Mouse (Mus musculus): Measurements from ENCODE around the gene Shisal2b. TPM values are rescaled to one million over a fixed set of nuclear protein-coding genes. Genes with fewer than 3 reads are reported as not detected.
A peak's percentile ranks its signal among the peaks of the same experiment; 100 is the strongest.

The Shisal2b gene
- polyA plus RNA-seq, 1 experiment, result not detected

GRCm38 (mm10) chr13:104837628-104838027 lies 26.1 kb downstream of the Shisal2b start:
- DNase-seq (ENCODE audit: low read depth in 1 of 2, low spot score in 2 of 2), result no peak
- Histone ChIP-seq H3K36me3 (ENCODE audit: control insufficient read depth, insufficient read depth, low read length) (peaks cover 13% of the 10 kb centered on the region), H3K4me1 (ENCODE audit: control insufficient read depth, insufficient read depth, insufficient read length) (no peaks in the 10 kb centered on the region), H3K27me3 (ENCODE audit: control insufficient read depth, insufficient read depth, low read length) (no peaks in the 10 kb centered on the region), H3K27ac (ENCODE audit: insufficient read depth, low read length) (no peak overlapping the region), H3K4me3 (ENCODE audit: extremely low read depth, insufficient read depth, insufficient read length) (no peak overlapping the region)
- 88% methylated on average over 7 of the region's 7 CpGs for WGBS
- TF ChIP-seq CTCF (IDR thresholded peaks at IDR 0.05; ENCODE audit: extremely low read depth, insufficient read depth, insufficient read length, insufficient replicate concordance) (no peak), POLR2A (IDR thresholded peaks at IDR 0.05; ENCODE audit: low read depth, low read length) (no peak)

GRCm38 (mm10) chr13:104832811-104833210 lies 30.9 kb downstream of the Shisal2b start:
- no peak overlapping the region for H3K27ac ChIP-seq (ENCODE audit: insufficient read depth, low read length)
- H3K27me3 ChIP-seq (ENCODE audit: control insufficient read depth, insufficient read depth, low read length), result no peaks in the 10 kb centered on the region
- H3K36me3 ChIP-seq (ENCODE audit: control insufficient read depth, insufficient read depth, low read length), result peaks cover 22% of the 10 kb centered on the region
- TF ChIP-seq POLR2A (IDR thresholded peaks at IDR 0.05; ENCODE audit: low read depth, low read length) (no peak), CTCF (IDR thresholded peaks at IDR 0.05; ENCODE audit: extremely low read depth, insufficient read depth, insufficient read length, insufficient replicate concordance) (no peak)
- H3K4me3 ChIP-seq (ENCODE audit: extremely low read depth, insufficient read depth, insufficient read length), result no peak overlapping the region
- 93% methylated on average over 13 of the region's 13 CpGs for WGBS
- DNase-seq (ENCODE audit: low read depth in 1 of 2, low spot score in 2 of 2), result no peak
- no peaks in the 10 kb centered on the region for H3K4me1 ChIP-seq (ENCODE audit: control insufficient read depth, insufficient read depth, insufficient read length)

GRCm38 (mm10) chr13:104825470-104825869 lies 38.2 kb downstream of the Shisal2b start:
- no peak for DNase-seq (ENCODE audit: low read depth in 1 of 2, low spot score in 2 of 2)
- Histone ChIP-seq H3K4me1 (ENCODE audit: control insufficient read depth, insufficient read depth, insufficient read length) (no peaks in the 10 kb centered on the region), H3K27ac (ENCODE audit: insufficient read depth, low read length) (no peak overlapping the region), H3K36me3 (ENCODE audit: control insufficient read depth, insufficient read depth, low read length) (peaks cover 9% of the 10 kb centered on the region), H3K4me3 (ENCODE audit: extremely low read depth, insufficient read depth, insufficient read length) (no peak overlapping the region), H3K27me3 (ENCODE audit: control insufficient read depth, insufficient read depth, low read length) (no peaks in the 10 kb centered on the region)
- WGBS, result 63% methylated on average over 2 of the region's 2 CpGs
- no peak for TF ChIP-seq CTCF (IDR thresholded peaks at IDR 0.05; ENCODE audit: extremely low read depth, insufficient read depth, insufficient read length, insufficient replicate concordance)
- TF ChIP-seq POLR2A (IDR thresholded peaks at IDR 0.05; ENCODE audit: low read depth, low read length), result no peak

GRCm38 (mm10) chr13:104822411-104822838 lies 41.3 kb downstream of the Shisal2b start:
- no peak for TF ChIP-seq CTCF (IDR thresholded peaks at IDR 0.05; ENCODE audit: extremely low read depth, insufficient read depth, insufficient read length, insufficient replicate concordance)
- TF ChIP-seq POLR2A (IDR thresholded peaks at IDR 0.05; ENCODE audit: low read depth, low read length), result no peak
- 81% methylated on average over 8 of the region's 8 CpGs for WGBS
- Histone ChIP-seq H3K27ac (ENCODE audit: insufficient read depth, low read length) (no peak overlapping the region), H3K36me3 (ENCODE audit: control insufficient read depth, insufficient read depth, low read length) (no peaks in the 10 kb centered on the region), H3K4me1 (ENCODE audit: control insufficient read depth, insufficient read depth, insufficient read length) (no peaks in the 10 kb centered on the region; the same call in 1 of the 2 replicates), H3K4me3 (ENCODE audit: extremely low read depth, insufficient read depth, insufficient read length) (no peak overlapping the region), H3K27me3 (ENCODE audit: control insufficient read depth, insufficient read depth, low read length) (no peaks in the 10 kb centered on the region)
- DNase-seq (ENCODE audit: low read depth in 1 of 2, low spot score in 2 of 2), result no peak

- no peak for TF ChIP-seq CTCF (IDR thresholded peaks at IDR 0.05; ENCODE audit: extremely low read depth, insufficient read depth, insufficient read length, insufficient replicate concordance)
- no peak for TF ChIP-seq POLR2A (IDR thresholded peaks at IDR 0.05; ENCODE audit: low read depth, low read length)
- H3K36me3 ChIP-seq (ENCODE audit: control insufficient read depth, insufficient read depth, low read length), result no peaks in the 10 kb centered on the region
- H3K4me1 ChIP-seq (ENCODE audit: control insufficient read depth, insufficient read depth, insufficient read length), result no peaks in the 10 kb centered on the region; the same call in 1 of the 2 replicates
- DNase-seq (ENCODE audit: low read depth in 1 of 2, low spot score in 2 of 2), result no peak
- H3K27me3 ChIP-seq (ENCODE audit: control insufficient read depth, insufficient read depth, low read length), result no peaks in the 10 kb centered on the region
- H3K27ac ChIP-seq (ENCODE audit: insufficient read depth, low read length), result no peak overlapping the region
- 100% methylated on average over 1 of the region's 1 CpGs for WGBS
- no peak overlapping the region for H3K4me3 ChIP-seq (ENCODE audit: extremely low read depth, insufficient read depth, insufficient read length)
These were observed 41.8 kb downstream of the Shisal2b start for GRCm38 (mm10) chr13:104821908-104822307.

- DNase-seq (ENCODE audit: low read depth in 1 of 2, low spot score in 2 of 2), result no peak
- no peaks in the 10 kb centered on the region; the same call in 1 of the 2 replicates for H3K4me1 ChIP-seq (ENCODE audit: control insufficient read depth, insufficient read depth, insufficient read length)
- no peak overlapping the region for H3K4me3 ChIP-seq (ENCODE audit: extremely low read depth, insufficient read depth, insufficient read length)
- TF ChIP-seq CTCF (IDR thresholded peaks at IDR 0.05; ENCODE audit: extremely low read depth, insufficient read depth, insufficient read length, insufficient replicate concordance), result no peak
- no peak for TF ChIP-seq POLR2A (IDR thresholded peaks at IDR 0.05; ENCODE audit: low read depth, low read length)
- H3K36me3 ChIP-seq (ENCODE audit: control insufficient read depth, insufficient read depth, low read length), result no peaks in the 10 kb centered on the region
- H3K27me3 ChIP-seq (ENCODE audit: control insufficient read depth, insufficient read depth, low read length), result no peaks in the 10 kb centered on the region
- H3K27ac ChIP-seq (ENCODE audit: insufficient read depth, low read length), result no peak overlapping the region
These were observed 42.5 kb downstream of the Shisal2b start for GRCm38 (mm10) chr13:104821192-104821591.

GRCm38 (mm10) chr13:104817696-104818095 lies 46.0 kb downstream of the Shisal2b start:
- 20% methylated on average over 12 of the region's 12 CpGs for WGBS
- H3K27ac ChIP-seq (ENCODE audit: insufficient read depth, low read length), result no peak overlapping the region
- no peaks in the 10 kb centered on the region; the same call in 1 of the 2 replicates for H3K4me1 ChIP-seq (ENCODE audit: control insufficient read depth, insufficient read depth, insufficient read length)
- H3K27me3 ChIP-seq (ENCODE audit: control insufficient read depth, insufficient read depth, low read length), result no peaks in the 10 kb centered on the region
- peak overlapping the region; percentile 86 for H3K4me3 ChIP-seq (ENCODE audit: extremely low read depth, insufficient read depth, insufficient read length)
- TF ChIP-seq POLR2A (IDR thresholded peaks at IDR 0.05; ENCODE audit: low read depth, low read length) (no peak), CTCF (IDR thresholded peaks at IDR 0.05; ENCODE audit: extremely low read depth, insufficient read depth, insufficient read length, insufficient replicate concordance) (no peak)
- no peak for DNase-seq (ENCODE audit: low read depth in 1 of 2, low spot score in 2 of 2)
- no peaks in the 10 kb centered on the region for H3K36me3 ChIP-seq (ENCODE audit: control insufficient read depth, insufficient read depth, low read length)

Data from spleen, adult 2 months (tissue).